Mouse (Mus musculus) c-Kit-positive CD71-positive TER-119-positive erythroid progenitor cells, embryonic 14.5 days (primary cell): ENCODE measurements around the gene Olfr746.

Experiments
- DNase-seq: peaks from one replicate; pipeline ENCODE4 v3.0.0-alpha.2; 2013; ENCODE audit warnings: low spot score

Gene Olfr746

DNA sequence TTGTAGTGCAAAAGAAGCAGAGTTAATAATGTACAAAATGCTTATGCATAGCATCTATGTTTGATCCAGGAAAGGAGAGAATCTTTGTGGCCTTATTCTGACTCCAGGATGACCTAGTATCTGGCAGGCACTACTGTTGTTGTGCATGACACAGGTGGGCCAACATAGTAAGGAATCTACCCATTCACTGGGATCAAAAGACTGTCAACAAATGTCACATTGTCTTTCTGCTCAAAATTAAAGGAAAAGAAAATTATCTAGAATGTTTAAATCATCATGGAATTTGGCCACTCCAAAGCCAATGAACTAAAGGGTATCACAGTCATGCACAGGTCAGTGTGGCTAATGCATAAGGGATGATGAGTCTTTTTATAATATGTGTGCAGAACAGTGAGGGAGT, at the start of gene Olfr746:
Gene Olfr746, plus strand, starts transcription at position 301 of the 400 bp plus-strand sequence.
- DNase-seq = no peak

DNA sequence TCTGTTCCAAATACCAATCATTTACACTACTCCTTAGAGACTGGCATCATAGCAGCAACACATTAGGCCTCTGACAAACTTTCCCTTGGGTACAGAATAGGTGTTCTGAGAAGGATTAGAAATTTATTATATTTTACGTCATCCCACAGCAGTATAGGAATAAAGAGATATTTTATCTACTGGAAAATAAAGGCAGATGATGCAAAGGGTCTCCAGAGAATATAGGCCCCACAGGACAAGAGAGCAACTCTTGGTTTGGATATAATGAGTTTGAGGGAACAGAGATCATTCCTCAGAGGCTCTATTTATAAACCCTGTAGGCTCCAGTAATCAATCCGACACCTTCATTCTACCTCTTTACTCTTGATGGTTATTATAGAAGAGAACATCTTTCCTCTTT, 32.3 kb upstream of the Olfr746 start, which contains the start of gene Olfr744:
Gene Olfr744, plus strand, starts transcription at position 301 of the 400 bp plus-strand sequence.
- DNase-seq = no peak

DNA sequence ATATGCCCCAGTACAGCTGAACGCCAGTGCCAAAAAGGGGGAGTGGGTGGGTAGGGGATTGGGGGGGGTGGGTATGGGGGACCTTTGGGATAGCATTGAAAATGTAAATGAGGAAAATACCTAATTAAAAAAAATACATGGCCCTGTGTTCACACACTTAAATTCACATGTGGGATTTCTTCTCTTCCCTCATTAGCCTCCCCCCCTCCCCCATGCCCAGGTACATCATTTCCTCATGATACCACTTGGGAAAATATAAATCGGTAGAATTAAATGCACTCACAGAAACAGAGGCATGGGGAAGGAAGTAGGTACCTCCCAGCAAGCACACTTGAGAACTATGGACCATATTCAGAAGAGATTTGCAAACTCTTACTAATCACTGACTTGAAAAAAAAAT, 7.8 kb upstream of the Olfr746 start, which contains the start of gene Olfr745:
Gene Olfr745, plus strand, starts transcription at position 301 of the 400 bp plus-strand sequence.
- no peak for DNase-seq

DNA sequence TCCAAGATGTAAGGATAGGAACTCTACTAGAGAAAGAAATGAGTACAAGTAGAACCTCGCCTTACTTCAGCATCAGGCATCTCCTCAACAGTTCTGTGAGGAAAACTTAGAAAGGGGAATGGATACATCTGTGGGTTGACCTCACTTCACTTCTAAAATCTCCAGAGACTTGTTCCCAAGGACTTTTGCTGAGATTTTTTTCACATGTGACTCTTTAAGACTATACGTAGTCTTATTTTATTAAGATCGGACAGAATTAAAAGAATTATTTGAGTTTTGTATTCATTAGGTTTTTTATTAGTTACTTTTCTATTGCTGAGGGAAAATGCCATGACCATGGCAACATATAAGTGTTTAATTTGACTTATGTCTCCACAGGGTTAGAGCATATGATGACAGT, 46.2 kb downstream of the Olfr746 start, which contains the start of gene Olfr747:
Gene Olfr747, minus strand, starts transcription at position 101 of the 400 bp plus-strand sequence.
- no peak for DNase-seq
